Mouse (Mus musculus) forebrain, embryonic 12.5 days (tissue): ENCODE measurements around the gene Arhgef2. TPM values are rescaled to one million over a fixed set of nuclear protein-coding genes. Genes with fewer than 3 reads are reported as not detected.

Source experiments
- ATAC-seq: fragments of 200-750 bp; cut with Nextera tagmentation; 2 replicates; pipeline ENCODE4 v1.8.0; 2017; ENCODE audit warnings: moderate TSS enrichment; ENCODE audit not compliant: low FRiP score
- H3K27ac ChIP-seq: fragments of 300-500 bp; sonication (generic); 2 replicates; pipeline ENCODE4 v1.5.1; 2016; ENCODE audit warnings: mild to moderate bottlenecking
- H3K27me3 ChIP-seq: fragments of 300-500 bp; sonication (generic); 2 replicates; pipeline ENCODE4 v1.6.1; 2016; ENCODE audit warnings: mild to moderate bottlenecking
- H3K36me3 ChIP-seq: fragments of 300-500 bp; sonication (generic); replicated peaks from 2 replicates; pipeline ENCODE4 v1.6.1; 2016; ENCODE audit warnings: mild to moderate bottlenecking
- H3K4me1 ChIP-seq: fragments of 300-500 bp; sonication (generic); 2 replicates; pipeline ENCODE4 v1.6.1; 2016
- H3K4me2 ChIP-seq: fragments of 300-500 bp; sonication (generic); 2 replicates; pipeline ENCODE4 v1.6.1; 2016; ENCODE audit warnings: mild to moderate bottlenecking, moderate library complexity
- H3K4me3 ChIP-seq: fragments of 300-500 bp; sonication (generic); replicated peaks from 2 replicates; pipeline ENCODE4 v1.5.1; 2016; ENCODE audit warnings: mild to moderate bottlenecking
- H3K9ac ChIP-seq: fragments of 300-500 bp; sonication (generic); 2 replicates; pipeline ENCODE4 v1.6.1; 2016; ENCODE audit warnings: mild to moderate bottlenecking
- H3K9me3 ChIP-seq: fragments of 300-500 bp; sonication (generic); 2 replicates; pipeline ENCODE4 v1.6.1; 2016
- WGBS: fragments of 180-500 bp; shearing (Covaris S2); methylation state at CpG from one replicate; pipeline ENCODE4 v1.1.7; 2016; 5-methylcytosine and 5-hydroxymethylcytosine counted together
- polyA plus RNA-seq: library from polyadenylated mRNA; unstranded; fragments of >200 nt; fragmentation: Nextera tagmentation; extraction: Ambion mirVana; gene quantifications from 2 replicates; pipeline ENCODE4 v1.2.1, GENCODE M21; 2016

The Arhgef2 gene
- polyA plus RNA-seq, 1 experiment from 2014 or later: 147 TPM

DNA sequence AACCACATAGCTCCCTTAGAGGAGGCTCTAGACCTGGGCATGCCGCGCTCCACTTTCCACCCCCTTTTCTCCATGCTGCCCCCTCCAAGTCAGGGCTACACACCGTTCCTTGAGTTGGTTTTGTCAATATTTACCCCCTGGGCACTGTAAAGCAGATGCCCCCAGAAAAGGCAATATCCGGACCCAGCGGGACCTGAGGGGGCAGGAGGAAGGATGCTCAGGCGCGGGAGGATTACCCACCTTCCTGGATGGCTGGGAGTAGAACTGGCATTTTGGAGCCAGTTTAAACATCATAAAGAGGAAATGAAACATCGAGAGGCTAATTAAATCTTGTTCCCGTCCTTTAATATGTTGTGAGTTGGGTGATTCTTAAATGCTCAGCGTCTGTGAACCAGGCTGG lies 43.4 kb downstream of the Arhgef2 start:
- Histone ChIP-seq H3K4me2 (no peak overlapping the region), H3K4me1 (no peaks in the 10 kb centered on the region), H3K36me3 (peaks cover 47% of the 10 kb centered on the region), H3K4me3 (no peak overlapping the region), H3K27ac (no peak overlapping the region), H3K9ac (no peak overlapping the region), H3K27me3 (no peaks in the 10 kb centered on the region), H3K9me3 (no peaks in the 10 kb centered on the region)
- ATAC-seq: no peak
- WGBS: 86% methylated on average over 10 of the region's 10 CpGs

DNA sequence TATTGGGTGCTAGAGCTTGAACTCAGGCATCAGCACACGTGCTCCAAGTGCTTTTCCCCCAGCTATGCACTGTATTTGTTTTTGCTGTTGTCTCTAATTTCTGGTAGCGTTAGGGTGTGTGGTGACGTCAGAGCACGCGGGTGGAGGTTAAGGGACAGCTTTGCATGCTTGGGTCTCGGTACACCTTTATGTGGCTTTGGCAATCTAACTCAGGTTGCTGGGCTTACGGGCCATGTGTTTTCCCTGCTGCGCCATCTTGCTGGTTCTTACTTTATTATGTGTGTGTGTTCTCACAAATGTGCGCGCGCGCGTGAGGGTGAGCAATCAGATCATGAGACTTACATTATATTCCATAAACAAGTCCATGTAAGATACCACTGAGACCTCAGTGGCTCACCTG lies 44.2 kb downstream of the Arhgef2 start:
- H3K36me3 ChIP-seq: peaks cover 39% of the 10 kb centered on the region
- no peaks in the 10 kb centered on the region for H3K27me3 ChIP-seq
- H3K9ac ChIP-seq: no peak overlapping the region
- H3K27ac ChIP-seq: no peak overlapping the region
- no peak for ATAC-seq
- H3K4me1 ChIP-seq: no peaks in the 10 kb centered on the region
- 94% methylated on average over 13 of the region's 13 CpGs for WGBS
- no peak overlapping the region for H3K4me2 ChIP-seq
- H3K9me3 ChIP-seq: no peaks in the 10 kb centered on the region
- no peak overlapping the region for H3K4me3 ChIP-seq

DNA sequence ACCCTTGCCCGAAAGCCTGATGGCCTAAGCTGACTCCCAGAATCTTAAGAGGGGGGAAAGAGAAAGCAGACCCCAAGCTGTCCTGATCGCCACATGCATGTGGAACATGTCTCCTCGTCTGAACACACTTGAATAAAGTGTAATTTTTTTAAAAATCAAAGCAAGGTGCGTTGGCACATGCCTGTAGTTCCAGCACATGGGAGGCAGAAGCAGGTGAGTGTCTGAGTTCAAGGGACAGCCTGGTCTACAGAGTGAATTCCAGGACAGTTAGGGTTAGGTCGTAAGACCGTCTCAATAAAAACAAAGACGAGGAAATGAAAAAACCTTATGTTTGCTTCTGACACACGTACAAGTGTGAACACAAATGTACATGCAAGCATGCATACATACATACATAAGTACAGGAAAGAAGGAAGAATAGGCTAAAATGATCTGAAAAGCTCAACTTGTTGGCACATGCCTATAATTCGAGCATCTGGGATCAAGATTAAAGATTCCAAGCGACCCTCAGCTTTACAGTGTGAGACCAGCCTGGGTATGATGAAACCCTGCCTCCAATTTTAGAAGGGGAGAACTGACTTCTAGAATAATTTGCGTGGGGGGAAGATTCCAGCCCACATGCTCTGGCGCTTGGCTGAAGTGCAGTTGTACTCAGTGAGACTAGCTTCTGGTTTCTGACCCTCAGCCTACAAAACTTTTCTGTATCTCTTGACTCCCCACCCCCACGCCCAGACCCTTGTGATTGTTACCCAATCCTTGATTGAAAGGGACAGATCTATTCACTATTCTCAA lies 45.1 kb downstream of the Arhgef2 start:
- H3K27ac ChIP-seq: no peak overlapping the region
- no peaks in the 10 kb centered on the region for H3K9me3 ChIP-seq
- H3K4me1 ChIP-seq: no peaks in the 10 kb centered on the region
- WGBS: 84% methylated on average over 13 of the region's 13 CpGs
- H3K4me2 ChIP-seq: no peak overlapping the region
- no peak overlapping the region for H3K9ac ChIP-seq
- no peak for ATAC-seq
- no peak overlapping the region for H3K4me3 ChIP-seq
- H3K36me3 ChIP-seq: peaks cover 30% of the 10 kb centered on the region
- no peaks in the 10 kb centered on the region for H3K27me3 ChIP-seq

DNA sequence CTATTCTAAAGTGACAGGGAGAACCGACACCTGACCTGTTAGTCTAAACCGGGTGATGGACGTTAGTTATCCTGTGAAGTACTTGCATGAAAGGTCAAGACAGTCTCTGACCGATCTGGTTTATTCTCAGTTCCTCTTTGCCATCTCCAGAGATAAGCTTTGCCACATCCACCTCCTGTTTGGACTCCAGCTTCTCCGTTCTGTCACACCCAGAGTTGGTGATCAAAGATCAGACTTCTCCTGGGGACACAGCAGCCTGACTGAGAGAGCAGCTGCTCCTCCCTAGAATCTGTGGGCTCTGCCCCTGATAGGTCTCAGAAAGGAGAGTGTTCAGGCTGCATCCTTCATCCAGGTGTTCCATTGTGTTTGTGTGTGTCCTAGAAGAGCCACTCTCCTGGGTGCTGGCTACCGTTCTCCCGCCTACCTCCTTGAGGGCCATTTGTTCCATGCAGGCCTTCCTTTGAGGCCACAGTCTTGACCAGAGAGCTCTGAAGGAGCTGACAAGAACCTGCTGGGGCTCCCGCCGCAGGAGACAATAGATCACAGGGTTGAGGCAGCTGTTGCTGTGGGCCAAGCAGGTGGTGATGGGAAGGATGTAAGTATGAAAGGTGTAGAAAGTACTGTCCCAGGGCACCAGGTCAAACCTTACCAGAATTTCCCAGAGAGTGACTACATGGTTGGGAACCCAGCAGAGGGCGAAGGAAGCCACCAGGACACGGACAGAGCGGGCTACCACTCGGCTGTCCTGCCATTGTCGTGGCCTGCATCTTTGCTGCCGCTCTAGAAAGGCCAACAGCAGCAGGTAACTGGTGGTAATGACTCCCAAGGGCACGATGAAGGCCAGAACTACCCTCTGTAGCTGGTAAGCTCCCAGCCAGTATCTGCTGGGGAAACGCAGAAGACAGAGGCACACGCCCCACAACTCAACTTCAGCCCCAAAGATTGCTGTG lies 46.2 kb downstream of the Arhgef2 start:
- no peak for ATAC-seq
- Histone ChIP-seq H3K27ac (no peak overlapping the region), H3K9ac (no peak overlapping the region; the same call in 1 of the 2 replicates), H3K4me2 (no peak overlapping the region), H3K36me3 (peaks cover 19% of the 10 kb centered on the region), H3K9me3 (no peaks in the 10 kb centered on the region), H3K4me1 (no peaks in the 10 kb centered on the region), H3K27me3 (no peaks in the 10 kb centered on the region), H3K4me3 (no peak overlapping the region)
- WGBS: 83% methylated on average over 18 of the region's 18 CpGs

- Histone ChIP-seq H3K27ac (no peak within 1 kb of the TSS), H3K9ac (no peak within 1 kb of the TSS; the same call in 1 of the 2 replicates)
These were observed 47.2 kb downstream of the Arhgef2 start, which contains the start of gene Rxfp4 for GRCm38 (mm10) chr3:88652846-88653515. Gene Rxfp4 (minus strand): TSS chr3:88653142.

DNA sequence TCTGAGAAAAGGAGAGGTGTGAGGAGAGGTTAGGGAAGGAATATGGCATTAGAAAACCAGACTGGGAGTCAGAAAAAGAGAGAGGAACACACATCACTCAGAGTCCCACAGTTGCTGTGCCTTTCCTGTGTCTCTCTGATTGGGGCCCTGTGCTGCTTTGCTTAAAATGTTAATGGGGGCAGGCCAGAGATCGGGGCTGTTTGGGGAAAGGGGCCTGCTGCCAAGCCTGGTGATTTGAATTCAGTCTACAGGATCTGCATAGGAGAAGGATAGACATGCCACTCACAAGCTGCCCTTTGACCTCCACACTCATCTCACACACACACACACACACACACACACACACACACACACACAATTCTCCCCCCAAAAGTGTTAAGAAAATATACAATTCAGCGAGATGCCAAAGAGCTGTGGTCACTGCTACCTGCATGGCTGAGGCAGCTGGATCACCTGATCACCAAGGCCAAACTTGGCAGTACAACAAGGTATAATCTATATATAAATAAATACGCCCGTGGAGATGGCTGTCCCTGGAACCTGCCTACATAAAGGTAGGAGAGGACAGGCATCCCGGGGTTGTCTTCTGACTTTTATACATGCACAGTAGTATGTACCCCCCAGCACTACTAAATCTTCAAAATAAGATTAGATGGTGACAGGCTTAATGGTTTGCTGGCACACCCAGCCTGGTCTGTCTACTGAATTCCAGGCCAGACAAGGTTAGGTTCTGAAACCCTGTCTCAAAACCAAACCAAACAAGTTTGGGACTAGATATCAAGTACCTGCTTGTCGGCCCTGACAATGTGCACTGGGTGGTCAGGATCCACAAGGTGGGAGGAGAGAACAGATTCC lies 48.0 kb downstream of the Arhgef2 start:
- Histone ChIP-seq H3K9me3 (no peaks in the 10 kb centered on the region), H3K9ac (no peak overlapping the region), H3K36me3 (peaks cover 1% of the 10 kb centered on the region), H3K4me3 (no peak overlapping the region), H3K4me1 (no peaks in the 10 kb centered on the region), H3K4me2 (no peak overlapping the region), H3K27ac (no peak overlapping the region), H3K27me3 (no peaks in the 10 kb centered on the region)
- no peak for ATAC-seq
- WGBS: 84% methylated on average over 6 of the region's 6 CpGs

More at GRCm38 (mm10) chr3:88652846-88653515, 47.2 kb downstream of the Arhgef2 start, which contains the start of gene Rxfp4:
- 93% methylated on average over 17 of the region's 17 CpGs for WGBS
- Histone ChIP-seq H3K4me1 (no peaks in the 10 kb centered on the region), H3K4me2 (no peak within 1 kb of the TSS), H3K4me3 (no peak within 1 kb of the TSS), H3K9me3 (no peaks in the 10 kb centered on the region), H3K27me3 (no peaks in the 10 kb centered on the region), H3K36me3 (peaks cover 9% of the 10 kb centered on the region)
- no peak for ATAC-seq

DNA sequence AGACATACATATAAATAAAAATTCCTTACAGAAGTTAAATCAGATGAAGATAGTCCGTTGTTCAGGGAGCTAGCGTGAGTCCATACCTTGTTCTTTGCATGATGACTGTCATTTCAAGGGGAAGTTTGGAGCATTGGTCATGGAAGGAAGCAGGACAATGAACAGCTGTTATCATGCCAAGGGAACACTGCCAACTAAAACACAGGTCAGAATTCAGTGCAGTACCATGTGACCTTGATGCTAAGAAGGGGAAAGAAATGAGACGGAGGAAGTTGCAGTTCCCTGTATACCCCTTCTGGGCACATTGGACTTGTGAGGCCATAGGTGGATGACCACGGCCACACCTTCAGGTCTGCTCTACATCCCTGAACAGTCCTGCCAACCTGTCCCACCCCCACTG lies 48.9 kb downstream of the Arhgef2 start:
- Histone ChIP-seq H3K9me3 (no peaks in the 10 kb centered on the region), H3K9ac (no peak overlapping the region), H3K4me3 (no peak overlapping the region), H3K27ac (no peak overlapping the region), H3K27me3 (no peaks in the 10 kb centered on the region), H3K36me3 (no peaks in the 10 kb centered on the region), H3K4me1 (no peaks in the 10 kb centered on the region), H3K4me2 (no peak overlapping the region)
- 88% methylated on average over 4 of the region's 4 CpGs for WGBS
- ATAC-seq: no peak

GRCm38 (mm10) chr3:88655619-88656018 lies 49.9 kb downstream of the Arhgef2 start:
- no peak overlapping the region for H3K9ac ChIP-seq
- ATAC-seq: no peak
- no peaks in the 10 kb centered on the region for H3K27me3 ChIP-seq
- H3K4me3 ChIP-seq: no peak overlapping the region
- 82% methylated on average over 8 of the region's 8 CpGs for WGBS
- no peaks in the 10 kb centered on the region for H3K36me3 ChIP-seq
- no peak overlapping the region for H3K4me2 ChIP-seq
- H3K4me1 ChIP-seq: no peaks in the 10 kb centered on the region
- no peak overlapping the region for H3K27ac ChIP-seq
- H3K9me3 ChIP-seq: no peaks in the 10 kb centered on the region

- Histone ChIP-seq H3K4me2 (no peak overlapping the region), H3K4me3 (no peak overlapping the region), H3K9me3 (no peaks in the 10 kb centered on the region), H3K9ac (no peak overlapping the region), H3K27me3 (no peaks in the 10 kb centered on the region), H3K36me3 (no peaks in the 10 kb centered on the region), H3K27ac (no peak overlapping the region), H3K4me1 (no peaks in the 10 kb centered on the region)
- ATAC-seq: no peak
- 77% methylated on average over 5 of the region's 5 CpGs for WGBS
These were observed 52.8 kb downstream of the Arhgef2 start for GRCm38 (mm10) chr3:88658441-88659127.

- ATAC-seq: no peak
- WGBS: 48% methylated on average over 6 of the region's 6 CpGs
- no peak overlapping the region for H3K9ac ChIP-seq
- no peak overlapping the region for H3K27ac ChIP-seq
- no peak overlapping the region for H3K4me3 ChIP-seq
- no peaks in the 10 kb centered on the region for H3K36me3 ChIP-seq
- no peak overlapping the region for H3K4me2 ChIP-seq
- no peaks in the 10 kb centered on the region for H3K9me3 ChIP-seq
- H3K27me3 ChIP-seq: no peaks in the 10 kb centered on the region
- no peaks in the 10 kb centered on the region for H3K4me1 ChIP-seq
These were observed 54.0 kb downstream of the Arhgef2 start for GRCm38 (mm10) chr3:88659798-88660197.

- H3K27me3 ChIP-seq: no peaks in the 10 kb centered on the region
- H3K4me1 ChIP-seq: no peaks in the 10 kb centered on the region
- no peak for ATAC-seq
- WGBS: 91% methylated on average over 4 of the region's 4 CpGs
- H3K4me3 ChIP-seq: no peak overlapping the region
- H3K9ac ChIP-seq: no peak overlapping the region
- H3K4me2 ChIP-seq: no peak overlapping the region
- H3K9me3 ChIP-seq: no peaks in the 10 kb centered on the region
- H3K27ac ChIP-seq: no peak overlapping the region
- no peaks in the 10 kb centered on the region for H3K36me3 ChIP-seq
These were observed 58.3 kb downstream of the Arhgef2 start for GRCm38 (mm10) chr3:88664095-88664494.
